Mouse (Mus musculus): ENCODE measurements at regions not wholly inside any gene's neighbourhood (a gene's known extent, or its start where the extent isn't known, plus 50 kb on each side); places are given as distances from the start of the nearest gene placed in this dataset.

DNA sequence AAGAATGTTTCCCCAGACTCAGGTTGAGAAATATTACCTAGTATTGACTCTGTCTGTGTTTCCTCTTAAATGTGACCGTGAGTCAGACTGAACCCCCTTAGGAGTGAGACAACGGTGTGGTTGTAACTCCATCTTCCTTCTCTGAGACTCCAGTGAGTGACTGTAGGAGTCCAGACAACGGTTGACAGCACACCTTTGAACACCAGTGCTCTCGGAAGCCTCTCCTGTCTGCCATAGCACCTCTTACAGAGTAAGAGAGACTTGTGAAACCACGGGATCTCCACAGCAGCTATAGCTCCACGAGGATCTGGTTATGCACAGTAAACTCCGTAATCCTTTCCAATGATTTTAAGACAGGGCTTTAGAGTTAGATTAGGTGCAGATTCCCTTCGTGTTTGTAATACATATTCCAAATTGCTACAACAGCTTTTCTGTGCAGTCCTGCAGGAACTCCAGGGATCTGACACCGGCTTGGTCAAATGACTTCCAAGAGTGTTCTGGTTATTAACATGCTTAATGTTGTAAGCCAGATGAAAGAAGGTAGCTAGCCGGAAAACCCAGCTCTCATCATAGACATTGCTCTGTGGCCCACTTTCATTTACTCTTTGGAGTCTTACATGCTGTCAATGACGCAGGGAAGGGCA is 72.7 kb upstream of the Cdh6 start:
- Histone ChIP-seq H3K27ac (ENCODE audit: insufficient read depth, low read length) (no peak overlapping the region), H3K27me3 (ENCODE audit: control insufficient read depth, insufficient read depth, low read length) (no peaks in the 10 kb centered on the region), H3K4me3 (replicated peaks; ENCODE audit: insufficient read depth, low read depth, low read length) (no peak overlapping the region), H3K4me1 (ENCODE audit: control insufficient read depth, insufficient read depth, low read length) (no peaks in the 10 kb centered on the region)
- TF ChIP-seq POLR2A (IDR thresholded peaks at IDR 0.05; ENCODE audit: borderline replicate concordance, insufficient read depth, low read length), result no peak
- no peak for DNase-seq
- 89% methylated on average over 11 of the region's 11 CpGs for WGBS

DNA sequence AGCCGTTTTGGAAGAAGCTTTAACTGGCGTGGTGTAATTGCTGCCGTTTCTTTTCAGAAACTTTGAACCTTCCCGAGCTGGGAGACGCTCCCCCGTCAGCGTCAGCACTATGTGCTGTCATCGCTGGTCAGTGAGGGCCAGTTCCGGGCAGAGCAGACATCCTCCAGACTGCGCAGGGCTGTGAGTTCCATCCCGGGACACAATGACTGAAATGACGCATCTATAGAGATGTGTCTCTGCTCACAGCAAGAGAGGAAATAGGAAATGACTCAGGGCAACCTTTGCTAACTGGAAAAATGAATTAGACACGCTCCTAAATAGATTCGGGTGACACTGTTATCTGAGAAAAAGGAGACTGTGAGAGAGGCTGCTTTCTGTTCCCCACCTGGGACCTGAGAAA is 70.8 kb upstream of the Cdh6 start:
- no peaks in the 10 kb centered on the region for H3K27me3 ChIP-seq (ENCODE audit: control insufficient read depth, insufficient read depth, low read length)
- 6% methylated on average over 14 of the region's 14 CpGs for WGBS
- H3K27ac ChIP-seq (ENCODE audit: insufficient read depth, low read length), result no peak overlapping the region
- no peak overlapping the region for H3K4me3 ChIP-seq (replicated peaks; ENCODE audit: insufficient read depth, low read depth, low read length)
- DNase-seq, result no peak
- TF ChIP-seq POLR2A (IDR thresholded peaks at IDR 0.05; ENCODE audit: borderline replicate concordance, insufficient read depth, low read length) (no peak), CTCF (IDR thresholded peaks at IDR 0.05; ENCODE audit: borderline replicate concordance, insufficient read depth, low read depth, low read length) (no peak)
- H3K4me1 ChIP-seq (ENCODE audit: control insufficient read depth, insufficient read depth, low read length), result no peaks in the 10 kb centered on the region

DNA sequence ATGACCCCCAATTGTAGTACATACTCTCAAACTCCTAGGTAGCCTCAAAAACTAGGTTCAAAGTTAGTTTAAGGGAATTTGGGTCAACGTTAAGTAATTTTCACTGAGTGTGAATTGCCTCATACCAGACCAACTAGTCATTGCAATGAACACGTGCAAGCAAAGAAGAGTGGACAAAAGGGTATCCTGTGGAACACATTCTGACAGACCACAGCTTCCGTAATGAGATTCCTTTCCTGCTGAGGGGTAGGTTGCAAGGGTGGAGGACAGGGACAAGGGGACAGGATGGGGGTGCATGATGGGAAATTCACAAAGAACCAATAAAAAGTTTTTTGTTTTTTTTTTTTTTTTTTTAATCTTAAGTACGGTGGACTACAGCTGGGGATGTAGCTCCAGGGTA is 70.1 kb upstream of the Cdh6 start:
- no peak for DNase-seq
- TF ChIP-seq POLR2A (IDR thresholded peaks at IDR 0.05; ENCODE audit: borderline replicate concordance, insufficient read depth, low read length) (no peak), CTCF (IDR thresholded peaks at IDR 0.05; ENCODE audit: borderline replicate concordance, insufficient read depth, low read depth, low read length) (no peak)
- Histone ChIP-seq H3K27ac (ENCODE audit: insufficient read depth, low read length) (no peak overlapping the region), H3K4me3 (replicated peaks; ENCODE audit: insufficient read depth, low read depth, low read length) (no peak overlapping the region), H3K27me3 (ENCODE audit: control insufficient read depth, insufficient read depth, low read length) (no peaks in the 10 kb centered on the region), H3K4me1 (ENCODE audit: control insufficient read depth, insufficient read depth, low read length) (no peaks in the 10 kb centered on the region)
- 71% methylated on average over 4 of the region's 4 CpGs for WGBS

DNA sequence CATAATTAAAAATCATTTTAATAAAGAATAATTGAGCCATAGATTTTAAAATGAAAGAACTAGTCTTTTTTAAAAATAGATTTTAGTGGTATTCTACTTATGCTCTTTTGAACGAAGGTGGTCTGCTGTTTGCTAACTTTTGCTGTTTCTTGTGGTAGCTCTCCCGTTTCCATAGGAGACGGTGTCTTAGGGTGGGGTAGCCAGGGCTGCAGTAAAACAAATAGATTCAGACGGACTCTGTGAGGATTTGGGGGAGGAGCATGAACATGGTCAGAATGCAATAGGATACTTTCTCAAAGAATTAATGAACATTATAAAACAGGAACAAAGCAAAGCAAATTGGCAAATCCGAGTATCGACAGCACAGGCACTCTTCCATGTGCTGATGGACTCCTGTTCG is 67.5 kb upstream of the Cdh6 start:
- 58% methylated on average over 7 of the region's 7 CpGs for WGBS
- Histone ChIP-seq H3K27ac (ENCODE audit: insufficient read depth, low read length) (no peak overlapping the region), H3K4me3 (replicated peaks; ENCODE audit: insufficient read depth, low read depth, low read length) (no peak overlapping the region), H3K27me3 (ENCODE audit: control insufficient read depth, insufficient read depth, low read length) (no peaks in the 10 kb centered on the region), H3K4me1 (ENCODE audit: control insufficient read depth, insufficient read depth, low read length) (no peaks in the 10 kb centered on the region)
- TF ChIP-seq POLR2A (IDR thresholded peaks at IDR 0.05; ENCODE audit: borderline replicate concordance, insufficient read depth, low read length), result no peak
- TF ChIP-seq CTCF (IDR thresholded peaks at IDR 0.05; ENCODE audit: borderline replicate concordance, insufficient read depth, low read depth, low read length), result no peak
- no peak for DNase-seq

DNA sequence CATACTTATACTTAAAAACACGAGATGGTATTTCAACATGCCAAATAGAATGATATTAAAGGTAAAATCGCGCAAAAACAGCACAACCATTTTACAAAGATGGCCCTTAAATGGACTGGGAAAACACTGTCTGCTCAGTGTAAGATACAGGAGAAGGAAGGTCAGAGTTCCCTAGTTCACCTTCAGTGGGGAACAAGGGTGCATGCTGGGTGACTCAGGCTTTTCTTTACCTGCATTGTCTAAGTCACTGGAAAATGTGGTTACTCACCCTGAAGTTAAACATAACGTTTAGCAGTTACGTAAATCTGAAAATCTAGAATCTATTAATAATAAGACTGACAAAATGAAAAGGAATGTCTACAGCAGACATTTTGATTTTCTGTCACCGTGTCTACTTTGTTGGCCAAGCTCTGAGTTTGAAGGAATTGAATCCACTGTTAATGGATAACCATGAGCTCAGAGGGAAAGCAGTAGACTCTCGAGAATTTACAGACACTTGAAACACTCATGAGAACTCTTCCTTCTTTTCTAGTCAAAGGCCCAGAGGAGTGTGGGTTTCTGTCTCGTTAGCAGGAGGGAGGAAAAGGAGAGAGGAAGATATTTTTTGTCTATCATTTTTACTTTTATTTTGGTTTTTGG is 63.5 kb upstream of the Cdh6 start:
- no peak for TF ChIP-seq CTCF (IDR thresholded peaks at IDR 0.05; ENCODE audit: borderline replicate concordance, insufficient read depth, low read depth, low read length)
- no peak for TF ChIP-seq POLR2A (IDR thresholded peaks at IDR 0.05; ENCODE audit: borderline replicate concordance, insufficient read depth, low read length)
- DNase-seq, result no peak
- Histone ChIP-seq H3K27ac (ENCODE audit: insufficient read depth, low read length) (no peak overlapping the region), H3K4me1 (ENCODE audit: control insufficient read depth, insufficient read depth, low read length) (no peaks in the 10 kb centered on the region), H3K27me3 (ENCODE audit: control insufficient read depth, insufficient read depth, low read length) (no peaks in the 10 kb centered on the region), H3K4me3 (replicated peaks; ENCODE audit: insufficient read depth, low read depth, low read length) (no peak overlapping the region)
- WGBS, result 88% methylated on average over 8 of the region's 8 CpGs

DNA sequence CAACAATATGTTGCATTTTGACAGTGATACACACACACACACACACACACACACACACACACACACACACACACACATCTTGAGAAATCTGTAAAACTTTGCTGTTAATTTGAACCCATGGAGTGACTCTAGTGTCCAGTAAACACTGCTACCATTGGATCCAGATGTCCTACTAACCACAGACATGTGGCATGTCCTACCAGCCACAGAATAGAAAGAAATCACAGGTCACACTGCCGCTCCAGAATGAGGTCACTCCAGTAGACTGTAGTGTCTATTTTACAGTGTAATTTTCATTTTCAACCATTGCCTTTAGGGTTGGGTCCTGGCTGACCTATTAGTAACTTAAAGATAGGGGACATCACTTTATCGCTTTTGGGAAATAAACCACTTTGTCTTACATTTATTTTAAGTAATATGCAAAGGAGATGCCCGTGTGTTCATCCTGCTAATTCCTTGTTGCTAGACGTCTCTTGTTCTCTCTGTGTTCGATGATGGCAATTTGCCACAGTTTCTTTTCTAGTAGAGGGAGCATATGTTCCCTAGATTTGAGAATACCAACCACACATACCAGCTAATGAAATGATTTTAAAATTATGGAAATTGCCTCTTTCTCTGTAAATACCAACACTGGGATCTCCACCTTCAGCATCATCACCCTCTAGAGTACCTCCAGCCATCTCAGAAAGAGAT is 59.2 kb upstream of the Cdh6 start:
- peak in 1 of 2 experiments; percentile 4 for DNase-seq
- H3K4me3 ChIP-seq (replicated peaks; ENCODE audit: insufficient read depth, low read depth, low read length), result no peak overlapping the region
- H3K4me1 ChIP-seq (ENCODE audit: control insufficient read depth, insufficient read depth, low read length), result no peaks in the 10 kb centered on the region
- H3K27ac ChIP-seq (ENCODE audit: insufficient read depth, low read length), result no peak overlapping the region
- 34% methylated on average over 5 of the region's 5 CpGs for WGBS
- TF ChIP-seq CTCF (IDR thresholded peaks at IDR 0.05; ENCODE audit: borderline replicate concordance, insufficient read depth, low read depth, low read length) (no peak), POLR2A (IDR thresholded peaks at IDR 0.05; ENCODE audit: borderline replicate concordance, insufficient read depth, low read length) (no peak)
- no peaks in the 10 kb centered on the region for H3K27me3 ChIP-seq (ENCODE audit: control insufficient read depth, insufficient read depth, low read length)

DNA sequence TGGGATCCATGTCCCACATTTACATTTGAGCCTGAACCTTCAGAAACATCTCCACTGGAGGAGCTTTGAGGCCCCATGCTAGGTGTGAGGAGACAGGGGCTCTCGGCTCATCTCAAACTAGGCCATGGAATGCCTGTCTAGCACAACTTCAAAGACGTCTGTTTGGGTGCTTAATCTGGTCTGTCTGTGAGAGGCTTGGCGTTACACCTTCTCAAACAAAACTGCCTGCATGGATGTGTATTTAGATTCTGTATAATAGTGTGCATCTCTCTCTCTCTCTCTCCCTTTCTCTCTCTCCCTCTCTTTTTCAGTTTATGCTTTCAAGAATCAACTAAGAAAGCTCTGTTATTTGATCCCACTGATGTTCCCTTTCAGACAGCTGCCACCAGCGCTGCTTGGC is 58.1 kb upstream of the Cdh6 start:
- WGBS, result 71% methylated on average over 4 of the region's 4 CpGs
- H3K27ac ChIP-seq (ENCODE audit: insufficient read depth, low read length), result no peak overlapping the region
- TF ChIP-seq POLR2A (IDR thresholded peaks at IDR 0.05; ENCODE audit: borderline replicate concordance, insufficient read depth, low read length) (no peak), CTCF (IDR thresholded peaks at IDR 0.05; ENCODE audit: borderline replicate concordance, insufficient read depth, low read depth, low read length) (no peak)
- H3K4me3 ChIP-seq (replicated peaks; ENCODE audit: insufficient read depth, low read depth, low read length), result no peak overlapping the region
- no peaks in the 10 kb centered on the region for H3K4me1 ChIP-seq (ENCODE audit: control insufficient read depth, insufficient read depth, low read length)
- no peaks in the 10 kb centered on the region for H3K27me3 ChIP-seq (ENCODE audit: control insufficient read depth, insufficient read depth, low read length)
- no peak for DNase-seq

DNA sequence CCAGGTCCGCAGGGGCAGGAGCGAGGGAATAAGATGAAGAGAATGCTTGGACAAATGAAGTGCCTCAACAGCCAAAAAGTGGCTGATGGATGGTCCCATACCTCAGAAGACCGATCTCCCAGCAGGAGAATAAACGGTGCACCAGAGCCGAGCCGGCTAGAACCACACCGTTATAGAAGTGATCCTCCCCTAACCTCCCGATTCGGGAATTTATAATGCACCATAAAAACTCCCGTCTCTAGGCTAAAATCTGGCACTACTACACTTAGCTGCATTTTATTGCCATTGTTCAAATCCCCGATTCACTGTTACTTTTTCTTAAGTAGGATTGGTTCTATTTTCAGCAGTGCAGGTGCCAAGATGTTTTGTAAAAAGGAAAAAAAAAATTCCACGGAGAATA is 54.6 kb upstream of the Cdh6 start:
- Histone ChIP-seq H3K27me3 (ENCODE audit: control insufficient read depth, insufficient read depth, low read length) (no peaks in the 10 kb centered on the region), H3K4me3 (replicated peaks; ENCODE audit: insufficient read depth, low read depth, low read length) (no peak overlapping the region), H3K27ac (ENCODE audit: insufficient read depth, low read length) (no peak overlapping the region), H3K4me1 (ENCODE audit: control insufficient read depth, insufficient read depth, low read length) (no peaks in the 10 kb centered on the region)
- TF ChIP-seq CTCF (IDR thresholded peaks at IDR 0.05; ENCODE audit: borderline replicate concordance, insufficient read depth, low read depth, low read length), result no peak
- no peak for TF ChIP-seq POLR2A (IDR thresholded peaks at IDR 0.05; ENCODE audit: borderline replicate concordance, insufficient read depth, low read length)
- DNase-seq, result no peak
- 92% methylated on average over 12 of the region's 12 CpGs for WGBS

All from cerebellum, adult 2 months (tissue).